Mouse (Mus musculus) C2C12 (cell line): ENCODE measurements around the gene Ranbp2. TPM values are rescaled to one million over a fixed set of nuclear protein-coding genes. Genes with fewer than 3 reads are reported as not detected.

ENCODE experiments used
- H3K27me3 ChIP-seq: one replicate; pipeline ENCODE4 v1.6.1; 2011; ENCODE audit not compliant: control insufficient read depth, insufficient read depth, insufficient read length
- H3K36me3 ChIP-seq: one replicate; pipeline ENCODE4 v1.6.1; 2011; ENCODE audit not compliant: control insufficient read depth, insufficient read depth
- H3K4me3 ChIP-seq: one replicate; pipeline ENCODE4 v1.5.1; 2011; ENCODE audit warnings: mild to moderate bottlenecking, control low read depth; ENCODE audit not compliant: poor library complexity, insufficient read depth, severe bottlenecking
- H3K79me2 ChIP-seq: one replicate; pipeline ENCODE4 v1.6.1; 2011; ENCODE audit not compliant: control insufficient read depth, insufficient read depth
- H3K79me3 ChIP-seq: one replicate; pipeline ENCODE4 v1.6.1; 2011; ENCODE audit warnings: low read depth, control low read depth
- H3ac ChIP-seq: one replicate; pipeline ENCODE3; 2011; ENCODE audit warnings: low read depth; ENCODE audit not compliant: control insufficient read depth, insufficient read length
- CEBPB ChIP-seq: IDR thresholded peaks from one replicate; pipeline ENCODE4 v1.6.1; 2011; ENCODE audit warnings: low read depth, mild to moderate bottlenecking, control low read depth, moderate library complexity
- CTCF ChIP-seq: IDR thresholded peaks from one replicate; pipeline ENCODE4 v1.5.1; 2011; ENCODE audit not compliant: control insufficient read depth, insufficient read depth, insufficient read length
- FOSL1 ChIP-seq: IDR thresholded peaks from one replicate; pipeline ENCODE4 v1.8.0; 2011; ENCODE audit warnings: mild to moderate bottlenecking, low read length; ENCODE audit not compliant: poor library complexity, insufficient read depth, severe bottlenecking
- MAX ChIP-seq: IDR thresholded peaks from one replicate; pipeline ENCODE4 v1.6.1; 2011; ENCODE audit warnings: mild to moderate bottlenecking, control low read depth
- MYOD1 ChIP-seq: IDR thresholded peaks from one replicate; pipeline ENCODE4 v1.6.1; 2011; ENCODE audit warnings: low read depth; ENCODE audit not compliant: control insufficient read depth, insufficient read length
- MYOG ChIP-seq: IDR thresholded peaks from one replicate; pipeline ENCODE4 v1.6.1; 2011; ENCODE audit not compliant: control insufficient read depth, insufficient read length; ENCODE audit errors: extremely low read depth
- USF1 ChIP-seq: IDR thresholded peaks from one replicate; pipeline ENCODE4 v1.6.1; 2011; ENCODE audit warnings: low read depth, mild to moderate bottlenecking, control low read depth, moderate library complexity
- polyA plus RNA-seq: library from polyadenylated mRNA; unstranded; fragments of >200 nt; fragmentation: generic; extraction: Trizol; gene quantifications from one replicate; pipeline ENCODE4 v1.2.1, GENCODE M21; 2012; ENCODE audit warnings: missing spikeins

Ranbp2 gene
- polyA plus RNA-seq, 1 experiment: 8.4 TPM

- peaks cover 5% of the 10 kb centered on the region for H3K79me2 ChIP-seq
- no peaks in the 10 kb centered on the region for H3K27me3 ChIP-seq
- no peak for TF ChIP-seq CTCF
- TF ChIP-seq USF1: no peak
- TF ChIP-seq FOSL1: no peak
- no peak for TF ChIP-seq CEBPB
- H3ac ChIP-seq: no peak overlapping the region
- H3K36me3 ChIP-seq: peaks cover 98% of the 10 kb centered on the region
- H3K4me3 ChIP-seq: no peak overlapping the region
- H3K79me3 ChIP-seq: no peaks in the 10 kb centered on the region
Observed at GRCm38 (mm10) chr10:58479954-58480490, 33.3 kb downstream of the Ranbp2 start.

GRCm38 (mm10) chr10:58491031-58491430 lies 44.3 kb downstream of the Ranbp2 start:
- Histone ChIP-seq H3K4me3 (no peak overlapping the region), H3K79me3 (no peaks in the 10 kb centered on the region), H3K27me3 (no peaks in the 10 kb centered on the region), H3ac (no peak overlapping the region), H3K36me3 (peaks cover 92% of the 10 kb centered on the region), H3K79me2 (no peaks in the 10 kb centered on the region)
- TF ChIP-seq FOSL1 (no peak), MYOD1 (no peak), MYOG (no peak), CEBPB (no peak), MAX (no peak), USF1 (no peak), CTCF (no peak)

DNA sequence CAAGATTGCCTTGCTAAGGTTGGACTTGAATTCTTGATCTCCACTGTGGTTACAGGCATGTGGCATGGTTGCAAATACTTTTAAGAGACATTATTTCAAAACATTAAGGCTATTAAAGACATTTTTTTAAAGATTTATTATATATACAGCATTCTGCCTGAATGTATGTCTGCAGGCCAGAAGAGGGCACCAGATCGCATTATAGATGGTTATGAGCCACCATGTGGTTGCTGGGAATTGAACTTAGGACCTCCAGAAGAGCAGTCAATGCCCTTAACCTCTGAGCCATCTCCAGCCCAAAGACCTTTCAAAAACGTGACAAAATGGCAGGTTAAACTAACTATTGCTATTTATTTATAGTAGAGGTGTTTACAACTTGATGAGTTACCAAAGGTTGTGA lies 48.9 kb downstream of the Ranbp2 start:
- Histone ChIP-seq H3ac (no peak overlapping the region), H3K36me3 (peaks cover 55% of the 10 kb centered on the region), H3K4me3 (no peak overlapping the region), H3K79me2 (peaks cover 11% of the 10 kb centered on the region), H3K79me3 (no peaks in the 10 kb centered on the region), H3K27me3 (no peaks in the 10 kb centered on the region)
- TF ChIP-seq FOSL1: no peak
- no peak for TF ChIP-seq CEBPB
- no peak for TF ChIP-seq USF1
- TF ChIP-seq MYOG: no peak
- no peak for TF ChIP-seq MYOD1
- no peak for TF ChIP-seq MAX
- no peak for TF ChIP-seq CTCF

DNA sequence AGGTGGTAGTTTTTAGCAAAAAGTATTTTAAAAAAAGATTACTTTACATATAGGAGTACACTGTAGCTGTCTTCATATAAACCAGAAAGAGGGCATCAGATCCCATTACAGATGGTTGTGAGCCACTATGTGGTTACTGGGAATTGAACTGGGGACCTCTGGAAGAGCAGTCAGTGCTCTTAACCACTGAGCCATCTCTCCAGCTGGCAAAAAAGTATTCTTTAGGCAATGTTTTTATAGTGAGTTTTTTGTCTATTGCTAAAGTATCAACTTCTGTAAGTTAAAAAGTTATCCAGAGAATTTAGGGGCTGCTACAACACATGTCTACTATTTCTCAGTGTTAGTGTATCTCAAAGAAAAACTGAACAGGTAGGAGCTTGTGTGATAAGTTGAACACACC lies 50.0 kb downstream of the Ranbp2 start:
- peak overlapping the region; percentile 63 for H3K4me3 ChIP-seq

GRCm38 (mm10) chr10:58497320-58498284 lies 50.9 kb downstream of the Ranbp2 start, which contains the start of gene Ccdc138:
Gene Ccdc138, plus strand, starts transcription at chr10:58497948.
- Histone ChIP-seq H3K79me2 (peaks cover 11% of the 10 kb centered on the region), H3K4me3 (peak within 1 kb of the TSS; percentile 63), H3K36me3 (peaks cover 36% of the 10 kb centered on the region), H3K27me3 (no peaks in the 10 kb centered on the region), H3K79me3 (no peaks in the 10 kb centered on the region), H3ac (peak within 1 kb of the TSS; percentile 90)
- TF ChIP-seq MYOD1: no peak
- TF ChIP-seq MAX: no peak
- TF ChIP-seq CEBPB: no peak
- no peak for TF ChIP-seq CTCF
- no peak for TF ChIP-seq MYOG
- TF ChIP-seq USF1: no peak
- TF ChIP-seq FOSL1: no peak

More for the DNA sequence above, 50.0 kb downstream of the Ranbp2 start:
- no peak overlapping the region for H3ac ChIP-seq
- peaks cover 11% of the 10 kb centered on the region for H3K79me2 ChIP-seq
- H3K27me3 ChIP-seq: no peaks in the 10 kb centered on the region
- TF ChIP-seq USF1 (no peak), CEBPB (no peak), FOSL1 (no peak), MYOG (no peak), MAX (no peak), CTCF (no peak)
- peaks cover 44% of the 10 kb centered on the region for H3K36me3 ChIP-seq
- H3K79me3 ChIP-seq: no peaks in the 10 kb centered on the region
